Mouse (Mus musculus) lung, adult 2 months (tissue): Measurements from ENCODE around the gene Pla2g2e. TPM values are rescaled to one million over a fixed set of nuclear protein-coding genes. Genes with fewer than 3 reads are reported as not detected.

ENCODE experiments used
- DNase-seq: peaks from one replicate; pipeline ENCODE4 v3.0.0; 2022
- H3K4me1 ChIP-seq: fragments of 200-500 bp; 2 replicates; pipeline ENCODE4 v1.6.1; 2011; ENCODE audit warnings: low read length; ENCODE audit not compliant: control insufficient read depth, insufficient read depth
- H3K4me3 ChIP-seq: fragments of 200-500 bp; replicated peaks from 2 replicates; pipeline ENCODE3; 2011; ENCODE audit warnings: low read depth, mild to moderate bottlenecking, control low read depth, low read length; ENCODE audit errors: extremely low read depth
- CTCF ChIP-seq: fragments of 200-500 bp; IDR thresholded peaks from 2 replicates; pipeline ENCODE4 v1.5.1; 2011; ENCODE audit warnings: mild to moderate bottlenecking, low read length, control low read depth; ENCODE audit not compliant: insufficient read depth
- POLR2A ChIP-seq: fragments of 200-500 bp; IDR thresholded peaks from 2 replicates; pipeline ENCODE4 v1.6.1; 2011; ENCODE audit warnings: low read depth, mild to moderate bottlenecking, control low read depth, low read length, borderline replicate concordance; ENCODE audit errors: extremely low read depth
- WGBS: fragments of 180-500 bp; shearing (Covaris S2); methylation state at CpG from one replicate; pipeline ENCODE4 v1.1.7; 2018; 5-methylcytosine and 5-hydroxymethylcytosine counted together
- polyA plus RNA-seq: library from polyadenylated mRNA; depleted of rRNA; stranded (reverse); fragments of >200 nt; gene quantifications from 2 replicates; pipeline ENCODE4 v1.2.3, GENCODE M21; 2012; rRNA removed

Pla2g2e gene
- 1.2 and 2.2 TPM in 2 replicates for polyA plus RNA-seq

DNA sequence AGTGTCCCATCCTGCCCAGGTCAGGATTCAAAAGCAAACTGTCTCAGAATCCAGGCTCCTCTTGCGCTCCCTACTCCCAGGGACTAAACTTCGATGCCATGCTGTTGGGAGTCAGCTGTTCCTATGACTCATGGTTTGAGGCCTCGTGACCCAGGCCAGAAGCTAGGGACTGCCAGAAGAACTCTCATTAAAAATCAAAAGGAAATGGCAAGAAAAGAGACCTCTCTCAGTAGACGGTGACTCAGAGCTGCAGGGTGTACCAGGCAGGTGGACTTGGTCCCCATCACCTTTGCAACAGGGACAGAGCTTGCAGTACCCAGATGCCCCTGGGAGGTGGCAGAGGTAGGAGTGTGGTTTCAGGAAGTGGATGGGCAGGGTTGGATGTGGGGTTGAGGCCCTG, at the start of gene Pla2g2e:
TSS of gene Pla2g2e (plus strand) at position 212 of the 400 bp plus-strand sequence.
- Histone ChIP-seq H3K4me1 (no peaks in the 10 kb centered on the region), H3K4me3 (no peak within 1 kb of the TSS)
- no peak for DNase-seq
- WGBS, result 48% methylated on average over 4 of the region's 4 CpGs
- TF ChIP-seq POLR2A (no peak), CTCF (no peak)

DNA sequence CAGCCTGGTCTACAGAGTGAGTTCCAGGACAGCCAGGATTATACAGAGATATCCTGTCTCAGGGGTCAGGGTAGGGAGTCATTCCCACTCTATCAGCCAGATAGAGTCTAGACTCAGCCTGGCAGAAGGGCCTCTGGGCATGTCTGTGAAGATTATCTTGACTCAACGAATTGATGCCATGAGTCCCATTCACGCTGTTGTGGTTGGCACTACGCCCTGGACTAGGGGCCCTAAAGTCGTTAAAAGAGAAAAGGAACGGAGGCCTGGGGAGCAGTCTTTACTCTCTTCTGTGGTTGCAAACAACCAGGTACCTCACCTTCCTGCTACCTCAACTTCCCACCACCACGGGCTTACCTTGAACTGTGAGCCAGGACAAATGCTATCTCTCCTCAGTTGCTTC, 37.9 kb upstream of the Pla2g2e start:
- Histone ChIP-seq H3K4me3 (no peak overlapping the region), H3K4me1 (no peaks in the 10 kb centered on the region)
- TF ChIP-seq CTCF (no peak), POLR2A (no peak)
- DNase-seq, result no peak
- WGBS, result 73% methylated on average over 6 of the region's 6 CpGs

DNA sequence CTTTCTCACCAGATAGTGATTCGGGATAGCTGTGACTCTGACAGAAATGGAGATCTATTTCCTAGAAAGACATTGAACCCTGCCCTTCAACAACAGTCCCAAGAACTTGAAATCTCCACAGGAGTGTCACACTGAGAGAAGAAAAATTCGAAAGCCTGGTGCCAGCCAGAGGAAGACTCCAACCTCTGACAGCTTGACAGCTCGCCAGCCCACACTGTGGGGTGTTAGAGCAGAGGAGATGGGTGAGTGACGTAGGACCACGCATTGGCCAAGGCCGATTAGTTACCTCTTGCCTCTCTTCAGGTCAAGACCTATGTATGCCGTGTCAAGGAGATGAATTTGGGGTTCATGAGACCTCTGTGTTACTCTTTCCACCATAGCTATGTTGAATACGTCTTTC, 37.0 kb upstream of the Pla2g2e start:
- WGBS, result 70% methylated on average over 8 of the region's 8 CpGs
- no peak for DNase-seq
- TF ChIP-seq POLR2A, result no peak
- no peak for TF ChIP-seq CTCF
- H3K4me1 ChIP-seq, result no peaks in the 10 kb centered on the region
- no peak overlapping the region for H3K4me3 ChIP-seq

DNA sequence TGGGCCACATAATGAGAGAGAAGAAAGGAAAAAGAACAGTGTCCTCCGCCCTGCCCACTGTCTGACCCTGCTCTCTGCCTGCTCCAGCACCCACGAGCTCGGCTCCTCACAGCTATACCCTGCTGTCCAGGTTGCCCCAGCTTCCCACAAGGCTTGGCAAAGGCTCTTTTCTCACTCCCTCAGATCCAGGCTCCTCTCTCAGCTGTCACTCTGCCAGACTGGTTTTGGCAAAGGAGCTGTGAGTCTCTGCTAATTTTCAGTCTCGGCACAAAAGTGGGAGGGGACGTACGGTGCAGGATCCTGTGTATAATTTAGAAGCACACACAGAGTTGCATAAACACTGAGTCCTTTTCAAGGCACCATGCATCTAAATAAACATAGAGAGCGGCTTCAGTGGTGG, 36.4 kb upstream of the Pla2g2e start:
- DNase-seq, result no peak
- 60% methylated on average over 7 of the region's 7 CpGs for WGBS
- TF ChIP-seq POLR2A (no peak), CTCF (no peak)
- Histone ChIP-seq H3K4me3 (no peak overlapping the region), H3K4me1 (no peaks in the 10 kb centered on the region)

DNA sequence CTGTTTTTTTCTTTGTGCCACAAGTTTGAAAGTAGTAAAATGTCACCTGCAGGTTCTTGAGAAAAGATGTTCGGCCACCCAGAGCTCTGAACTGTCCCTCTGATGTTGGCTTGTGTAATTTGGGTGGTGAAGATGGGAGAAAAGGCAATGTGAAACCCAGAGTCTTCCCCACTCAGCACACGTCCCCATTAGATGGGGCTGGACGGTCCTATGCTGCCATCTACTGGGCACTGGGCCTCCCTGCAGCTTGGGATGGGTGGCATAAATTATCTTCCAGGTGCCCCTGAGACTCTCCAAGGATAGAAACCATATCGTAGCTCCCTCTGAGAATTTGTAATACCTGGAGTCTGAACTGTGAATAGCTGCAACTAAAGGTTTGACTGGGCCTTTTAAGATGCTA, 26.3 kb upstream of the Pla2g2e start:
- peak; percentile 98 for TF ChIP-seq CTCF
- TF ChIP-seq POLR2A, result no peak
- no peak overlapping the region for H3K4me3 ChIP-seq
- H3K4me1 ChIP-seq, result no peaks in the 10 kb centered on the region
- peak; percentile 72 for DNase-seq
- WGBS, result 1% methylated on average over 4 of the region's 4 CpGs

DNA sequence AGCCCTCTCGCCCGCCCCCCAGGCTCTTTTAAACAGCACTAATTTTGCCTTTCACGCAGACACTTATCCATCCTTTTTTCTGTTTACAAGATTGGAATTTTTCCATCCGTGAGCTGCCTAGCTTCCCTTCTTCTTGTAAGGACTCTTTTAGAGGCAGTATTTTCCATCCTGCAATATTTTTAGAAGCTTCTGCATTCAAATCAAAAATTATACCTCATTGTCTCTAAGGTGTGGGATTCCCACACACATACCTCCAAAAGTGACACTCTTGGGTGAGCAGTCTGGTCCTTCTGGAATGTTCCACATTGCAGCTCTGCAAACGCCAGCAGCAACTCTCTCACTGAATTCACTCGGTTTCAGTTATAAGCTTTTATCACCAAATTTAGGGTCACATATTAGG, 24.8 kb upstream of the Pla2g2e start:
- no peak for DNase-seq
- TF ChIP-seq CTCF (no peak), POLR2A (no peak)
- WGBS, result 53% methylated on average over 6 of the region's 6 CpGs
- Histone ChIP-seq H3K4me1 (no peaks in the 10 kb centered on the region), H3K4me3 (no peak overlapping the region)

DNA sequence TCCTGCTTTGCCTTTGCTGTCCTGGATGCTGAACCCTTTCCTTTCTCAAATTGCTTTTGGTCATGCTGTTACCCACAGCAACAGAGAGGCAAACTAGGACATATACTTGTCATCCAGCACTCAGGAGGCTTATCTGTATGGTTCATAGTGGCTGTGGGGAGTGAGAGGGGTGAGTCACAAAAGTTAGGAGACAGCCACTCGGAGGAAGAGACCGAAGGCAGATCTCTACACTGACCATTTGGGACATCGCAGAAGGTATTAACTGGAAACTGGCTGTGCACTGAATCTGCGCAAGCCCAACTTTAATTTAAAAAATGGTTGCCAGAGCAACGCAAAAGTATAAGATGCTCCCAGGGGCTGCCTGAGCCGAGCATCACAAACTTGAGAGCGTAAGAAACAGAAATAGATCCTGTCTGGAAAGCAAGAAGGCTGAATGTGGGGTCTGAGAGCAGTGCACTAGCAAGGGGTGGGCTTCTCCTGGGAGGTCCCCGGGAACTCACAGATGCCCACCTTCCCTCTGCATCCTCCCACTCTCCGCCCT, 22.6 kb upstream of the Pla2g2e start:
- WGBS, result 80% methylated on average over 9 of the region's 9 CpGs
- no peak for DNase-seq
- TF ChIP-seq POLR2A, result no peak
- no peak for TF ChIP-seq CTCF
- Histone ChIP-seq H3K4me1 (no peaks in the 10 kb centered on the region), H3K4me3 (no peak overlapping the region)

DNA sequence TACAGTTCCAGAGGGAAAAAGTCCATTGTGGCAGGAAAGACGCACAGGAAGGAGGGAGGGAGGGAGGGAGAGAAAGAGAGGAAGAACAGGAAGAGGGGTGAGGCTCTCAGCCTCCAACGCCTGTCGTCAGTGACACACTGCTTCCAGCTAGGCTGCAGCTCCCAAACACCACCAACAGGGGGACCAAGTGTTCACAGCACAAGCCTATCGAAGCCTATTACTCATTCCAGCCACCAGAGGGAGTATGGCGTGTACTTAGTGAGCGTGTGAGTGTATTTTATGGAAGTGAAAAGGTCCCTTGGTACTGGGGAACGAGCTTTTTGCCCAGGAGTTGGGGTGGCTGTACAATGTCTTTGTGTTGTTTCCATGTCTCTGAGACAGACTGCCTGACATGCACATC, 21.3 kb upstream of the Pla2g2e start:
- WGBS, result 18% methylated on average over 7 of the region's 7 CpGs
- no peak for TF ChIP-seq POLR2A
- peak; percentile 90 for TF ChIP-seq CTCF
- Histone ChIP-seq H3K4me1 (no peaks in the 10 kb centered on the region), H3K4me3 (no peak overlapping the region)
- DNase-seq, result peak; percentile 37

DNA sequence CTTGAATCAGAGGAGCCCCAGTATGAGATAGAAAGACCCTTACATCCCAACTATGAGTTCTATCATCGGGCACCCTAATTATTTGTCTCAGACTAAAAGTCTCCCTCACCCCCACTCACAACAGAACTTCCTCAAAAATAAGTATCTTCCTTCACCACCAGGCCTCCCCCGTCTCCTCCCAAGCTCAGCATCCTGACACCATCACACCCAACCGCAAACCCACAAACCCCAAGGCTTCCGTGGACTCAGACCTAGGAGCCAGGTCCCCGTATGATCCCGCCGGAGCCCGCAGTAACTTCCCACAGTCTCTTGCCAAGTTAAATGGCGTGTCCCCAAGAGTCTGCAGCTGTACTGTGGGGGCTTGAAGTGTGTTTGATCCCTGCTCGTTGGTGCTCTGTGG, 20.2 kb upstream of the Pla2g2e start:
- WGBS, result 64% methylated on average over 10 of the region's 10 CpGs
- TF ChIP-seq CTCF (no peak), POLR2A (no peak)

DNA sequence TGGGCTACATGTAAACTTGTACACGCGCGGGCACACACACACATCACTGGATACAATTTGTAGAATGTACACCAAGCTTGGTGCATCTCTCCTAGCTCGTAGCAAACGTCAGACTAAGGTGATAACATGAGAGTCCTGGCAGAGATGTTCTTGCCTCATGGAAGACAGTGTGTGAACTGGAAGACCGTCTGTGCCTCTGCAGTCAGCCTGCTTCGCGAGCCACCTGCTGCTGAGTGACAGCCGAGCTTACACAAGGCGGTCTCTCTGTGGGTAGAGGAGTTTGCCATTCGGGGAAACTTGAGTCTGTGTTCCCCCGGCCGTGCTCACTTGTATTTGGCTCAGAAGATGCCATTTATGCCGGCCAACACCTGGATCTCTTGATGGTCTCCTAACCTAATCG, 19.3 kb upstream of the Pla2g2e start:
- H3K4me3 ChIP-seq, result no peak overlapping the region
- no peak for DNase-seq
- WGBS, result 77% methylated on average over 15 of the region's 15 CpGs
- H3K4me1 ChIP-seq, result no peaks in the 10 kb centered on the region
- TF ChIP-seq CTCF, result no peak
- TF ChIP-seq POLR2A, result no peak

More for the DNA sequence above, 20.2 kb upstream of the Pla2g2e start:
- Histone ChIP-seq H3K4me1 (no peaks in the 10 kb centered on the region), H3K4me3 (no peak overlapping the region)
- no peak for DNase-seq

DNA sequence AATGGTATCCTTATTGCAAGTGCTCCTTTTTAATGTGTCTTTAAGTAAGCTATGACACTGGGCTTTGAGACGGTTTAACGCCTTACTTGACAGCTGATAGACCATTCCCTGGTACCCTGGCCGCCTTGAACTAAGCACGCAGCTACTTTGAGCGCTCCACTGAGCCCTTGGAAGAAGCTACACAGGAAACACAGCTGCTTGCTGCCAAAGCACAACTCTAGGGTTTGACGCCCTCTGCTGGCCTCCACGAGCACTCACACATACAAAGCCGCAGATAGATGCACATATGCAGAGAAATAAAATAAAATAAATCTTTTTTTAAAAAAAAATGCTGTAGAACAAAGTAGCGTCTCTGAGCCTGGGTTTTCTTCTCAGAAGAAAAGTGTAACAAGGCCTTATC, 18.5 kb upstream of the Pla2g2e start:
- 23% methylated on average over 9 of the region's 9 CpGs for WGBS
- H3K4me1 ChIP-seq, result no peaks in the 10 kb centered on the region
- H3K4me3 ChIP-seq, result no peak overlapping the region
- peak; percentile 29; the same call in 1 of the 2 replicates for TF ChIP-seq CTCF
- TF ChIP-seq POLR2A, result no peak
- DNase-seq, result no peak
